Comparison of ENCODE assay signal across 26 mouse cellular contexts in the genomic region with DNA sequence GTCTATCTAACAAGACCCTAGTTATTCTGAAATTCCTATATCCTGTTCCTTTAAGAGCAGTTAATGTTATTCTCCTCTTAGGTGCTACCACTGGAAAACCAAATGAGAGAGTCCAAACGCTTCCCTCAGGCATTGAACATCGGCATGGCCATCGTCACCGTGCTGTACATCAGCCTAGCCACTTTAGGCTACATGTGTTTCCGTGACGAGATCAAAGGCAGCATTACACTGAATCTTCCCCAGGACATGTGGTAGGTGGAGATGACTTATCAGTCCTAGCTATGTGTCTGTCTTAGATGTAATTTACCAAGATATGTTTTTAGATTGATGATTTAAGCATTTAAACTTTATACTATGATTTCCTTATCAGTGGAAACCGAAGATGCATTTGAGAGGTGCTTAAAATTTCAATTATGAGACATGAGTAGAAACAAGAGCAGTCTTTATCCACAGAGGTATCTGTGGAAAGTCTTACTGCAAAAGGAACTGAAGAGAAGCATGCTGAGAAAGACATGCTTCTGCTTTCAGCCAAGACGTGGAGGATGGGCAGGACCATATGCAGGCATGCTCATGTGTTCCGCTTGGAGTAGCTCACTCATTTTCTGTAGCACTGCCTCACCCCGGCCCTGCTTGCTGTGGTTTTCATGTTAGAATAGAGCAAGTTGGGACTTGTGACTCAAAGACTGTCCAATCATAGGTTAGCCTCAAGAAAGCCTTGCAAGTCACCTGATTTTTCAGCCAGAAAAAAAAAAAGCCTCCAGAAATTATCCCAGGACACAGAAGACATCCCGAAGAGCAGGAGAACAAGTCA. TPM values are rescaled to one million over a fixed set of nuclear protein-coding genes. Genes with fewer than 3 reads are reported as not detected.
A peak's percentile ranks its signal among the peaks of the same experiment; 100 is the strongest.
DNase-seq lines count a peak whose midpoint lies in the region; ATAC-seq and TF ChIP-seq lines count a peak whose summit lies in the region.
"Had no signal": no experiment of that assay in that cellular context is flagged by ENCODE, and none has a peak within 500 bp of the region (broad histone marks: within the 10 kb centered on the region; RNA-seq: fewer than 3 reads in every experiment).

No protein-coding gene starts in this region.

- TF ChIP-seq RAD21 in CH12.LX (IDR thresholded peaks at IDR 0.05; ENCODE audit: low read depth, low read length): peak; percentile 8; the same call in 1 of the 2 replicates

- H3K4me1 ChIP-seq in embryonic facial prominence, embryonic 14.5 days (ENCODE audit: control insufficient read depth, insufficient read depth, low read length): no peaks in the 10 kb centered on the region
- peaks cover 10% of the 10 kb centered on the region; the same call in 1 of the 2 replicates for H3K4me1 ChIP-seq in embryonic facial prominence, embryonic 10.5 days
- H3K4me1 ChIP-seq in CH12.LX (ENCODE audit: control insufficient read depth in 1 of 2, insufficient read depth in 2 of 2): peaks cover 21 to 58% of the 10 kb centered on the region in 2 experiments
- H3K4me1 ChIP-seq: embryonic facial prominence, embryonic 12.5 days; heart, embryonic 12.5 days; heart, embryonic 15.5 days had no signal

- peak; percentile 26 for DNase-seq in embryonic facial prominence, embryonic 14.5 days (ENCODE audit: low spot score)
- DNase-seq in embryonic facial prominence, embryonic 10.5 days (ENCODE audit: low spot score): no peak
- peak; percentile 9 to 29 for DNase-seq in layer of hippocampus, adult 18-20 months (ENCODE audit: low spot score in 2 of 2)
- DNase-seq in layer of hippocampus, adult 11-12 months (ENCODE audit: low spot score): no peak
- DNase-seq in A20 (ENCODE audit: low read depth, low spot score): peak; percentile 47
- DNase-seq in CH12.LX (ENCODE audit: extremely low read depth): peak; percentile 95
- DNase-seq in urinary bladder, adult 18-20 months (ENCODE audit: low spot score in 2 of 2): no peak
- DNase-seq: adrenal gland, postnatal 10 days; adrenal gland, postnatal 36 days; B cell, adult 2 months; cerebellum, adult 18-20 months; cerebellum, adult 9-10 months; cerebellum, postnatal 14 days; gastrocnemius, postnatal 10 days; gastrocnemius, postnatal 36 days; heart, postnatal 10 days had no signal

- WGBS in embryonic facial prominence, embryonic 14.5 days: 84% methylated on average over 11 of the region's 11 CpGs
- 91% methylated on average over 11 of the region's 11 CpGs for WGBS in embryonic facial prominence, embryonic 10.5 days

- H3K27ac ChIP-seq in embryonic facial prominence, embryonic 14.5 days (replicated peaks; ENCODE audit: low read depth, low read length): no peak overlapping the region
- H3K27ac ChIP-seq in embryonic facial prominence, embryonic 10.5 days (replicated peaks): no peak overlapping the region
- H3K27ac ChIP-seq in CH12.LX (ENCODE audit: insufficient read depth, low read depth): peak overlapping the region; percentile 98
- H3K27ac ChIP-seq: embryonic facial prominence, embryonic 12.5 days; forebrain, embryonic 12.5 days; forebrain, embryonic 15.5 days; heart, embryonic 15.5 days; hindbrain, embryonic 12.5 days; hindbrain, embryonic 15.5 days had no signal

- TF ChIP-seq CTCF in CH12.LX (conservative IDR thresholded peaks at IDR 0.05 in 1 of 2, IDR thresholded peaks at IDR 0.05 in 1 of 2; ENCODE audit: low read depth in 2 of 2, low read length in 2 of 2): no peak

- H3K9me3 ChIP-seq in embryonic facial prominence, embryonic 14.5 days (ENCODE audit: control insufficient read depth, low read length): no peaks in the 10 kb centered on the region
- H3K9me3 ChIP-seq in embryonic facial prominence, embryonic 10.5 days: no peaks in the 10 kb centered on the region
- no peaks in the 10 kb centered on the region for H3K9me3 ChIP-seq in CH12.LX (replicated peaks; ENCODE audit: low read length)
- H3K9me3 ChIP-seq: embryonic facial prominence, embryonic 12.5 days; forebrain, embryonic 12.5 days; forebrain, embryonic 15.5 days; G1E; heart, embryonic 12.5 days; heart, embryonic 15.5 days; hindbrain, embryonic 12.5 days; hindbrain, embryonic 15.5 days had no signal

- peak; percentile 41 for TF ChIP-seq POLR2A in CH12.LX (IDR thresholded peaks at IDR 0.05; ENCODE audit: low read depth, low read length)

- no peaks in the 10 kb centered on the region for H3K27me3 ChIP-seq in embryonic facial prominence, embryonic 14.5 days (replicated peaks; ENCODE audit: control insufficient read depth, insufficient read depth, low read length)
- no peaks in the 10 kb centered on the region for H3K27me3 ChIP-seq in embryonic facial prominence, embryonic 10.5 days (replicated peaks; ENCODE audit: low read depth, poor library complexity, severe bottlenecking)
- no peaks in the 10 kb centered on the region for H3K27me3 ChIP-seq in CH12.LX (replicated peaks)
- H3K27me3 ChIP-seq: embryonic facial prominence, embryonic 12.5 days; forebrain, embryonic 12.5 days; forebrain, embryonic 15.5 days; heart, embryonic 12.5 days; heart, embryonic 15.5 days; hindbrain, embryonic 12.5 days; hindbrain, embryonic 15.5 days; Patski had no signal

- peak; percentile 90 for TF ChIP-seq EP300 in CH12.LX (IDR thresholded peaks at IDR 0.05; ENCODE audit: low read length)

- H3K4me2 ChIP-seq in embryonic facial prominence, embryonic 14.5 days (ENCODE audit: low read depth, low read length): no peak overlapping the region
- H3K4me2 ChIP-seq in CH12.LX (ENCODE audit: insufficient read depth, low read depth, poor library complexity, severe bottlenecking): peak overlapping the region; percentile 86
- H3K4me2 ChIP-seq: embryonic facial prominence, embryonic 12.5 days; forebrain, embryonic 12.5 days; forebrain, embryonic 15.5 days; heart, embryonic 12.5 days; heart, embryonic 15.5 days; hindbrain, embryonic 12.5 days; hindbrain, embryonic 15.5 days had no signal

- H3K9ac ChIP-seq in embryonic facial prominence, embryonic 14.5 days (ENCODE audit: low read depth, low read length): no peak overlapping the region
- peak overlapping the region; percentile 62 for H3K9ac ChIP-seq in CH12.LX (ENCODE audit: insufficient read depth, low read depth)
- H3K9ac ChIP-seq: embryonic facial prominence, embryonic 12.5 days; forebrain, embryonic 12.5 days; forebrain, embryonic 15.5 days; heart, embryonic 12.5 days; heart, embryonic 15.5 days; hindbrain, embryonic 12.5 days; hindbrain, embryonic 15.5 days had no signal

- in situ Hi-C loops in CH12.LX (cut with MboI; ENCODE audit: low pct_ligation_motif_present, low pct_unique_long_range_greater_than_20kb, low sequenced_read_pairs): no loop called here

- H3K36me3 ChIP-seq in embryonic facial prominence, embryonic 14.5 days (ENCODE audit: control insufficient read depth, insufficient read depth, low read length): peaks cover 69% of the 10 kb centered on the region
- H3K36me3 ChIP-seq in embryonic facial prominence, embryonic 10.5 days (replicated peaks): peaks cover 84% of the 10 kb centered on the region
- H3K36me3 ChIP-seq in CH12.LX (replicated peaks in 1 of 2; ENCODE audit: control insufficient read depth in 1 of 2, insufficient read depth in 1 of 2, low read length in 1 of 2): peaks cover 24 to 54% of the 10 kb centered on the region in 2 experiments
- H3K36me3 ChIP-seq: G1E had no signal

- dilution Hi-C loops in CH12.LX (cut with MboI; ENCODE audit: extremely low pct_ligation_motif_present, extremely low pct_unique_long_range_greater_than_20kb, low sequenced_read_pairs): no loop called here

- H3K4me3 ChIP-seq in embryonic facial prominence, embryonic 14.5 days (ENCODE audit: low read depth, low read length): no peak overlapping the region
- no peak overlapping the region for H3K4me3 ChIP-seq in embryonic facial prominence, embryonic 10.5 days
- H3K4me3 ChIP-seq in CH12.LX (replicated peaks in 1 of 3; ENCODE audit: low read depth in 2 of 3, low read length in 2 of 3, poor library complexity in 1 of 3): peak overlapping the region in 2 of 3 experiments; percentile 27 to 43
- H3K4me3 ChIP-seq: embryonic facial prominence, embryonic 12.5 days; erythroblast, embryonic 14.5 days; forebrain, embryonic 12.5 days; forebrain, embryonic 15.5 days; heart, embryonic 12.5 days; heart, embryonic 15.5 days; hindbrain, embryonic 12.5 days; hindbrain, embryonic 15.5 days had no signal

- no peak for ATAC-seq in embryonic facial prominence, embryonic 14.5 days (ENCODE audit: low read depth)
- ATAC-seq: forebrain, embryonic 15.5 days; Patski had no signal

- H3K79me2 ChIP-seq in CH12.LX (replicated peaks; ENCODE audit: control insufficient read depth, extremely low read depth, insufficient read depth, poor library complexity, severe bottlenecking): no peaks in the 10 kb centered on the region

TF ChIP-seq in CH12.LX, 34 proteins besides CTCF, POLR2A, EP300 and RAD21 (continues in another document):
- TF ChIP-seq NELFE (IDR thresholded peaks at IDR 0.05; ENCODE audit: low read depth, low read length) (no peak), ZMIZ1 (IDR thresholded peaks at IDR 0.05; ENCODE audit: low read depth, low read length) (no peak), TBP (conservative IDR thresholded peaks at IDR 0.05; ENCODE audit: low read depth, low read length) (peak; percentile 68), E2F4 (IDR thresholded peaks at IDR 0.05; ENCODE audit: insufficient replicate concordance, low read depth, low read length) (no peak), KAT2A (IDR thresholded peaks at IDR 0.05; ENCODE audit: insufficient replicate concordance, low read length) (no peak), SMC3 (IDR thresholded peaks at IDR 0.05; ENCODE audit: low read depth, low read length) (peak; percentile 35; the same call in 1 of the 2 replicates), MYC (IDR thresholded peaks at IDR 0.05; ENCODE audit: low read depth, low read length) (peak; percentile 99), ELF1 (IDR thresholded peaks at IDR 0.05; ENCODE audit: low read depth, low read length) (peak; percentile 24; the same call in 1 of the 2 replicates), MXI1 (IDR thresholded peaks at IDR 0.05; ENCODE audit: low read depth, low read length) (peak; percentile 92), POLR2AphosphoS2 (IDR thresholded peaks at IDR 0.05; ENCODE audit: low read depth, low read length) (no peak), MAX (IDR thresholded peaks at IDR 0.05; ENCODE audit: low read length) (peak; percentile 97), ZC3H11A (IDR thresholded peaks at IDR 0.05; ENCODE audit: low read depth, low read length) (no peak), GABPA (IDR thresholded peaks at IDR 0.05; ENCODE audit: insufficient replicate concordance, low read depth, low read length) (no peak), MAFK (IDR thresholded peaks at IDR 0.05; ENCODE audit: insufficient replicate concordance, low read length) (peak; percentile 58; the same call in 1 of the 2 replicates), CHD2 (IDR thresholded peaks at IDR 0.05; ENCODE audit: low read length) (peak; percentile 95)

RNA-seq across cellular contexts. Expression of a gene that starts 24.7 kb away (rescaled TPM):
- 23.1 and 26.6 TPM in 2 replicates for polyA plus RNA-seq in embryonic facial prominence, embryonic 14.5 days (2014; fragmentation: Nextera tagmentation; extraction: Ambion mirVana)
- polyA plus RNA-seq in embryonic facial prominence, embryonic 10.5 days (2016; fragmentation: Nextera tagmentation; extraction: Ambion mirVana): 10.7 and 11.5 TPM in 2 replicates
- 10 to 100 TPM; 42.4 to 47.4 TPM for total RNA-seq in layer of hippocampus, adult 18-20 months (2021)
- total RNA-seq in CH12.LX (2012; rRNA removed) (8.4 and 9.0 TPM in 2 replicates), CH12.LX (2014; rRNA removed) (9.2 and 10.3 TPM in 2 replicates)
- polyA plus RNA-seq in CH12.LX (2012; ENCODE audit: insufficient read length, low read depth): 6.6 and 6.9 TPM in 2 replicates
- polyA plus RNA-seq: G1E had no signal

Comparison
In these comparisons a context has a peak if more than half of its experiments do, and no peak if none do; other contexts are left out.
1. DNase-seq: peak in embryonic facial prominence, embryonic 14.5 days (single experiment), layer of hippocampus, adult 18-20 months (2 of 2), A20 (single experiment) and CH12.LX (single experiment); none in embryonic facial prominence, embryonic 10.5 days (single experiment), layer of hippocampus, adult 11-12 months (single experiment) and urinary bladder, adult 18-20 months (0 of 2).
2. H3K4me3 ChIP-seq: peak in CH12.LX (2 of 3); none in embryonic facial prominence, embryonic 14.5 days (single experiment) and embryonic facial prominence, embryonic 10.5 days (single experiment).